Mouse (Mus musculus) macrophage (primary cell): ENCODE measurements around the gene Spr. TPM values are rescaled to one million over a fixed set of nuclear protein-coding genes. Genes with fewer than 3 reads are reported as not detected.
A peak's percentile ranks its signal among the peaks of the same experiment; 100 is the strongest.
"Not testable (repeated sequence)": the region's sequence is repeated elsewhere in the genome, so short reads cannot be mapped to it uniquely, and the experiment has no call there.

Experiments
- H3K27ac ChIP-seq: fragments of 350-480 bp; formaldehyde crosslinking; 2 replicates; pipeline ENCODE4 v1.9.0; 2021
- H3K36me3 ChIP-seq: fragments of 350-480 bp; formaldehyde crosslinking; 2 replicates; pipeline ENCODE4 v1.9.0; 2021; ENCODE audit errors: inconsistent target
- H3K4me3 ChIP-seq: fragments of 350-480 bp; formaldehyde crosslinking; 2 replicates; pipeline ENCODE4 v1.9.0; 2021; ENCODE audit errors: inconsistent target
- H3K79me2 ChIP-seq: fragments of 350-480 bp; formaldehyde crosslinking; 2 replicates; pipeline ENCODE4 v1.9.0; 2021; ENCODE audit errors: inconsistent target
- WGBS: methylation state at CpG from one replicate; pipeline ENCODE4 v1.1.7; 2026; ENCODE audit warnings: inconsistent platforms; ENCODE audit not compliant: missing documents; 5-methylcytosine and 5-hydroxymethylcytosine counted together
- polyA plus RNA-seq: library from polyadenylated mRNA; stranded (reverse); fragments of 250-400 nt; gene quantifications from 3 replicates; pipeline ENCODE4 v1.2.4, GENCODE M21; 2018; ENCODE audit warnings: inconsistent platforms

The Spr gene
- polyA plus RNA-seq, 1 experiment from 2014 or later, result 9.5 TPM

GRCm38 (mm10) chr6:85150386-85150785 is 12.8 kb upstream of the Spr start:
- H3K27ac ChIP-seq, result no peak overlapping the region
- 88% methylated on average over 3 of the region's 3 CpGs for WGBS
- no peak overlapping the region for H3K4me3 ChIP-seq
- no peaks in the 10 kb centered on the region for H3K36me3 ChIP-seq
- H3K79me2 ChIP-seq, result no peaks in the 10 kb centered on the region

- 58% methylated on average over 3 of the region's 3 CpGs for WGBS
- Histone ChIP-seq H3K4me3 (no peak overlapping the region), H3K36me3 (no peaks in the 10 kb centered on the region), H3K79me2 (no peaks in the 10 kb centered on the region), H3K27ac (no peak overlapping the region)
Observed at GRCm38 (mm10) chr6:85147636-85148035, 10.1 kb upstream of the Spr start.

GRCm38 (mm10) chr6:85144466-85144865 is 6.9 kb upstream of the Spr start:
- WGBS, result 100% methylated on average over 1 of the region's 3 CpGs
- Histone ChIP-seq H3K4me3 (no peak overlapping the region), H3K79me2 (no peaks in the 10 kb centered on the region), H3K27ac (no peak overlapping the region), H3K36me3 (no peaks in the 10 kb centered on the region)

GRCm38 (mm10) chr6:85141013-85141412 is 3.4 kb upstream of the Spr start:
- WGBS, result 14% methylated on average over 6 of the region's 7 CpGs
- not testable (repeated sequence) for H3K79me2 ChIP-seq

GRCm38 (mm10) chr6:85139534-85139933 is 2.0 kb upstream of the Spr start:
- H3K79me2 ChIP-seq, result no peaks in the 10 kb centered on the region
- H3K4me3 ChIP-seq, result no peak overlapping the region
- no peaks in the 10 kb centered on the region for H3K36me3 ChIP-seq
- 100% methylated on average over 1 of the region's 2 CpGs for WGBS
- H3K27ac ChIP-seq, result no peak overlapping the region

More at GRCm38 (mm10) chr6:85141013-85141412, 3.4 kb upstream of the Spr start:
- H3K36me3 ChIP-seq, H3K27ac ChIP-seq, H3K4me3 ChIP-seq: not testable (repeated sequence)

- not testable (repeated sequence) for H3K27ac ChIP-seq, H3K79me2 ChIP-seq
- peak overlapping the region; percentile 41 for H3K4me3 ChIP-seq
- WGBS, result 63% methylated on average over 6 of the region's 7 CpGs
- 0 out of 2 replicates have a peak, but pooled peaks cover 11% of the 10 kb centered on the region for H3K36me3 ChIP-seq
Observed at GRCm38 (mm10) chr6:85136784-85137183, 782 bp downstream of the Spr start.

- H3K79me2 ChIP-seq, H3K4me3 ChIP-seq, H3K27ac ChIP-seq: not testable (repeated sequence)
- WGBS, result 63% methylated on average over 3 of the region's 3 CpGs
- H3K36me3 ChIP-seq, result 0 out of 2 replicates have a peak, but pooled peaks cover 11% of the 10 kb centered on the region
Observed at GRCm38 (mm10) chr6:85132794-85133193, 4.8 kb downstream of the Spr start.

GRCm38 (mm10) chr6:85132237-85132636 is 5.3 kb downstream of the Spr start:
- H3K27ac ChIP-seq, H3K79me2 ChIP-seq, H3K4me3 ChIP-seq: not testable (repeated sequence)
- WGBS, result 96% methylated on average over 3 of the region's 3 CpGs
- 0 out of 2 replicates have a peak, but pooled peaks cover 11% of the 10 kb centered on the region for H3K36me3 ChIP-seq

- Histone ChIP-seq H3K27ac (no peak overlapping the region), H3K79me2 (no peaks in the 10 kb centered on the region), H3K4me3 (no peak overlapping the region), H3K36me3 (0 out of 2 replicates have a peak, but pooled peaks cover 11% of the 10 kb centered on the region)
- WGBS, result 5% methylated on average over 4 of the region's 4 CpGs
Observed at GRCm38 (mm10) chr6:85131673-85132072, 5.9 kb downstream of the Spr start.

- WGBS, result 33% methylated on average over 5 of the region's 11 CpGs
- not testable (repeated sequence) for H3K4me3 ChIP-seq, H3K79me2 ChIP-seq, H3K27ac ChIP-seq, H3K36me3 ChIP-seq
Observed at GRCm38 (mm10) chr6:85117545-85118511, 19.7 kb downstream of the Spr start.

- Histone ChIP-seq H3K4me3 (no peak overlapping the region), H3K27ac (no peak overlapping the region), H3K79me2 (no peaks in the 10 kb centered on the region), H3K36me3 (no peaks in the 10 kb centered on the region)
- WGBS, result 94% methylated on average over 10 of the region's 10 CpGs
Observed at GRCm38 (mm10) chr6:85105033-85105615, 32.4 kb downstream of the Spr start.

- Histone ChIP-seq H3K27ac (no peak overlapping the region), H3K4me3 (no peak overlapping the region), H3K36me3 (no peaks in the 10 kb centered on the region), H3K79me2 (no peaks in the 10 kb centered on the region)
- 86% methylated on average over 3 of the region's 3 CpGs for WGBS
Observed at GRCm38 (mm10) chr6:85103321-85103720, 34.2 kb downstream of the Spr start.

GRCm38 (mm10) chr6:85096441-85096840 is 41.1 kb downstream of the Spr start:
- WGBS, result 69% methylated on average over 2 of the region's 2 CpGs
- no peaks in the 10 kb centered on the region for H3K79me2 ChIP-seq
- no peak overlapping the region for H3K27ac ChIP-seq
- no peaks in the 10 kb centered on the region for H3K36me3 ChIP-seq
- H3K4me3 ChIP-seq, result no peak overlapping the region

GRCm38 (mm10) chr6:85087425-85087824 is 50.1 kb downstream of the Spr start:
- Histone ChIP-seq H3K4me3 (no peak overlapping the region), H3K36me3 (no peaks in the 10 kb centered on the region), H3K27ac (no peak overlapping the region), H3K79me2 (no peaks in the 10 kb centered on the region)
- 94% methylated on average over 4 of the region's 4 CpGs for WGBS

GRCm38 (mm10) chr6:85086645-85087044 is 50.9 kb downstream of the Spr start:
- no peaks in the 10 kb centered on the region for H3K79me2 ChIP-seq
- WGBS, result 54% methylated on average over 3 of the region's 3 CpGs
- H3K4me3 ChIP-seq, result no peak overlapping the region
- no peak overlapping the region for H3K27ac ChIP-seq
- H3K36me3 ChIP-seq, result no peaks in the 10 kb centered on the region
